Mouse (Mus musculus) thymus, adult 2 months (tissue): ENCODE measurements at regions not wholly inside any gene's neighbourhood (a gene's known extent, or its start where the extent isn't known, plus 50 kb on each side); places are given as distances from the start of the nearest gene placed in this dataset.

Experiments
- CTCF ChIP-seq: fragments of 200-500 bp; IDR thresholded peaks from 2 replicates; pipeline ENCODE4 v1.5.1; 2012; ENCODE audit warnings: mild to moderate bottlenecking, control low read depth, low read length, moderate library complexity, borderline replicate concordance; ENCODE audit not compliant: control insufficient read depth, poor library complexity, insufficient read depth; ENCODE audit errors: extremely low read depth
- POLR2A ChIP-seq: fragments of 200-500 bp; IDR thresholded peaks from 2 replicates; pipeline ENCODE4 v1.6.1; 2012; ENCODE audit warnings: mild to moderate bottlenecking, low read length, control low read depth, moderate library complexity; ENCODE audit not compliant: control insufficient read depth, poor library complexity, insufficient read depth; ENCODE audit errors: extremely low read depth

GRCm38 (mm10) chr7:124788781-124789180, 655.7 kb upstream of the Kdm8 start:
- TF ChIP-seq CTCF, result no peak
- no peak for TF ChIP-seq POLR2A
